Mouse (Mus musculus) heart, embryonic 16.5 days (tissue): ENCODE data around the gene Fbxo46. TPM values are rescaled to one million over a fixed set of nuclear protein-coding genes. Genes with fewer than 3 reads are reported as not detected.

Source experiments
- ATAC-seq: fragments of 200-750 bp; cut with Nextera tagmentation; replicated peaks from 2 replicates; pipeline ENCODE4 v1.8.0; 2017; ENCODE audit warnings: moderate number of reproducible peaks; ENCODE audit not compliant: insufficient read depth, low FRiP score; ENCODE audit errors: extremely low read depth
- H3K27ac ChIP-seq: fragments of 300-500 bp; sonication (generic); 2 replicates; pipeline ENCODE4 v1.5.1; 2014; ENCODE audit warnings: mild to moderate bottlenecking, low read length, control low read depth, moderate library complexity
- H3K27me3 ChIP-seq: fragments of 300-500 bp; sonication (generic); 2 replicates; pipeline ENCODE4 v1.6.1; 2014; ENCODE audit warnings: low read length, mixed read lengths; ENCODE audit not compliant: control insufficient read depth, insufficient read depth
- H3K36me3 ChIP-seq: fragments of 300-500 bp; sonication (generic); 2 replicates; pipeline ENCODE4 v1.6.1; 2014; ENCODE audit not compliant: control insufficient read depth, insufficient read depth
- H3K4me1 ChIP-seq: fragments of 300-500 bp; sonication (generic); 2 replicates; pipeline ENCODE4 v1.6.1; 2014; ENCODE audit warnings: low read length, mixed read lengths; ENCODE audit not compliant: control insufficient read depth, insufficient read depth
- H3K4me2 ChIP-seq: fragments of 300-500 bp; sonication (generic); 2 replicates; pipeline ENCODE4 v1.6.1; 2014; ENCODE audit warnings: low read depth, mild to moderate bottlenecking, control low read depth, low read length
- H3K4me3 ChIP-seq: fragments of 300-500 bp; sonication (generic); 2 replicates; pipeline ENCODE4 v1.5.1; 2014; ENCODE audit warnings: mild to moderate bottlenecking, control low read depth, low read length
- H3K9ac ChIP-seq: fragments of 300-500 bp; sonication (generic); 2 replicates; pipeline ENCODE4 v1.6.1; 2014; ENCODE audit warnings: low read length, control low read depth
- H3K9me3 ChIP-seq: fragments of 300-500 bp; sonication (generic); replicated peaks from 2 replicates; pipeline ENCODE4 v1.6.1; 2016; ENCODE audit warnings: low read length; ENCODE audit not compliant: control insufficient read depth
- WGBS: fragments of 180-500 bp; shearing (Covaris S2); extraction: QIAGEN DNeasy Blood & Tissue Kit; methylation state at CpG from one replicate; pipeline ENCODE4 v1.1.7; 2014; 5-methylcytosine and 5-hydroxymethylcytosine counted together
- polyA plus RNA-seq: library from polyadenylated mRNA; unstranded; fragments of >200 nt; fragmentation: Nextera tagmentation; extraction: Ambion mirVana; gene quantifications from 2 replicates; pipeline ENCODE4 v1.2.1, GENCODE M21; 2015

The Fbxo46 gene
- polyA plus RNA-seq, 1 experiment from 2014 or later, result 9.8 TPM

DNA sequence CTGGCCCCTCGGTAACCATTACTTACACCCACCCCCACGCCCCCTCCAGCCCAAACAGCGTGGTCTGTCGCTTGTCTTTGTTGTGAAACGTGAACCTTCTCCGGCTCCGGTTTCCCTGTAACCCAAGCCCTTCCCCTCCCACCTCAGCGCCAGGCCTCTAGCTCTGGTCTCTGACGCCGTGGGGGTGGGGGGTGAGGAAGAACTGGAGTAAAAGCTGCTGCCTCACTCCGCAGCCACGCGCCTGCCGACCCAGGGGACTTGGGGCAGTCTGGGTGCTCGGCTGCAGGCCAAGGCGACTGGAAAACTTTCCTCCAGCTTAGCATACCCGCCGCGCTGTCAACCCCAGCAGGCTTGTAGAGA is 23.9 kb upstream of the Fbxo46 start:
- H3K9ac ChIP-seq, result peak overlapping the region; percentile 84
- H3K27ac ChIP-seq, result peak overlapping the region; percentile 99
- peak overlapping the region; percentile 94 for H3K4me2 ChIP-seq
- no peaks in the 10 kb centered on the region for H3K9me3 ChIP-seq
- peaks cover 11% of the 10 kb centered on the region for H3K36me3 ChIP-seq
- WGBS, result 1% methylated on average over 19 of the region's 19 CpGs
- H3K4me3 ChIP-seq, result peak overlapping the region; percentile 65
- no peak for ATAC-seq
- H3K4me1 ChIP-seq, result peaks cover 43% of the 10 kb centered on the region
- H3K27me3 ChIP-seq, result no peaks in the 10 kb centered on the region

DNA sequence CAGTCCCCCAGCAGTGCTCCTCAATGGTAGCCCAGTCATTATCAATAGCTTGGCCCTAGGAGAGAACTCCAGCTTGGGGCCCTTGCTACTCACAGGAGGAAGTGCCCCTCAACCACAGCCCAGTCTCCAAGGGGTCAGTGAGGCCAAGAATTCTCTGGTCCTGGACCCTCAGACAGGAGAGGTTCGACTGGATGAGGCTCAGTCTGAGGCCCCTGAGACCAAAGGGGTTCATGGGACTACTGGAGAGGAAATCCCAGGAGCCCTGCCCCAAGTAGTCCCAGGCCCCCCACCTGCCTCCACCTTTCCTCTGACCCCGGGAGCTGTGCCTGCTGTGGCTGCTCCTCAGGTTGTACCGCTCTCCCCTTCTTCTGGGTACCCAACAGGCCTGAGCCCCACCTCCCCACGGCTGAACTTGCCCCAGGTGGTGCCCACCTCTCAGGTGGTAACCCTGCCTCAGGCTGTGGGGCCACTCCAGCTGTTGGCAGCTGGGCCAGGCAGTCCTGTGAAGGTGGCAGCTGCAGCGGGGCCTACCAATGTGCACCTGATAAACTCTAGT is 23.2 kb upstream of the Fbxo46 start:
- peak overlapping the region; percentile 94 for H3K4me2 ChIP-seq
- peak overlapping the region; percentile 99; the same call in 1 of the 2 replicates for H3K27ac ChIP-seq
- H3K27me3 ChIP-seq, result no peaks in the 10 kb centered on the region
- peak overlapping the region; percentile 65 for H3K4me3 ChIP-seq
- H3K9me3 ChIP-seq, result no peaks in the 10 kb centered on the region
- H3K4me1 ChIP-seq, result peaks cover 43% of the 10 kb centered on the region
- ATAC-seq, result no peak
- peaks cover 6% of the 10 kb centered on the region; the same call in 1 of the 2 replicates for H3K36me3 ChIP-seq
- WGBS, result 58% methylated on average over 5 of the region's 5 CpGs
- H3K9ac ChIP-seq, result peak overlapping the region; percentile 84

DNA sequence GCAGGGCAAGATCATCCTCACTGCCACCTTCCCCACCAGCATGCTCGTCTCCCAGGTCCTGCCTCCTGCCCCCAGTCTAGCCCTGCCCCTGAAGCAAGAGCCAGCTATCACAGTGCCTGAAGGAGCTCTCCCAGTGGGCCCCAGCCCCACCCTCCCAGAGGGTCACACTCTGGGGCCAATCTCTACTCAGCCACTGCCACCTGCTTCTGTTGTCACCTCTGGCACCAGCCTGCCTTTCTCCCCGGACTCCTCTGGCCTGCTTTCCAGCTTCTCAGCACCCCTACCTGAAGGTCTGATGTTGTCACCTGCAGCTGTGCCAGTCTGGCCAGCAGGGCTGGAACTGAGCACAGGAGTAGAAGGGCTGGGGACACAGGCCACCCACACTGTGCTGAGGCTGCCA is 22.4 kb upstream of the Fbxo46 start:
- no peak for ATAC-seq
- Histone ChIP-seq H3K27ac (no peak overlapping the region), H3K9me3 (no peaks in the 10 kb centered on the region; the same call in 1 of the 2 replicates), H3K4me1 (peaks cover 36% of the 10 kb centered on the region), H3K4me3 (no peak overlapping the region), H3K9ac (peak overlapping the region; percentile 12; the same call in 1 of the 2 replicates), H3K27me3 (no peaks in the 10 kb centered on the region), H3K36me3 (peaks cover 4% of the 10 kb centered on the region; the same call in 1 of the 2 replicates), H3K4me2 (no peak overlapping the region)
- 32% methylated on average over 2 of the region's 2 CpGs for WGBS

DNA sequence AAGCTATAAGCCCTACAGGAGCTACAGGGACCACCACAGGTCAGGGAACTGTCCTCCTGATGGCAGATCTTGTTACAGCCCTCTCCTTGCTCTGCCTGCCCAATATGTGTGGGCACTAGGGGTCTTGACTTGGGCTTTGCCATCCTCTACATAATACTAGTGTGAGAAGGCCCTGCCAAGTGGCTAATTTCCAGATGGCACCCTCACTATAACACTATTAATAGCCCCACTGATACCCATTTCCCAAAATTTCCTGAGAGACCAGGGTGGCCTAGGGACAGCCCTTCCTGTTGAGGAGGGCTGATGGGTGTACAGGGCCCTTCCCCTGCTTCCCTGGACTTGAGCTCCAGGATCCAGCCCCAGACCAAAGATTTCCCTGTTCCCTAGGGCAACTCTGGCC is 21.8 kb upstream of the Fbxo46 start:
- Histone ChIP-seq H3K36me3 (peaks cover 4% of the 10 kb centered on the region; the same call in 1 of the 2 replicates), H3K9me3 (peaks cover 5% of the 10 kb centered on the region), H3K27ac (no peak overlapping the region), H3K27me3 (no peaks in the 10 kb centered on the region), H3K4me2 (no peak overlapping the region), H3K9ac (no peak overlapping the region), H3K4me3 (no peak overlapping the region), H3K4me1 (peaks cover 30% of the 10 kb centered on the region)
- no peak for ATAC-seq

- Histone ChIP-seq H3K27ac (no peak overlapping the region), H3K4me3 (no peak overlapping the region), H3K36me3 (peaks cover 4% of the 10 kb centered on the region; the same call in 1 of the 2 replicates), H3K27me3 (no peaks in the 10 kb centered on the region), H3K9me3 (peaks cover 5% of the 10 kb centered on the region), H3K9ac (no peak overlapping the region), H3K4me2 (no peak overlapping the region), H3K4me1 (peaks cover 23% of the 10 kb centered on the region)
- ATAC-seq, result no peak
- 74% methylated on average over 7 of the region's 7 CpGs for WGBS
Observed at GRCm38 (mm10) chr7:19098811-19099210, 20.8 kb upstream of the Fbxo46 start.

DNA sequence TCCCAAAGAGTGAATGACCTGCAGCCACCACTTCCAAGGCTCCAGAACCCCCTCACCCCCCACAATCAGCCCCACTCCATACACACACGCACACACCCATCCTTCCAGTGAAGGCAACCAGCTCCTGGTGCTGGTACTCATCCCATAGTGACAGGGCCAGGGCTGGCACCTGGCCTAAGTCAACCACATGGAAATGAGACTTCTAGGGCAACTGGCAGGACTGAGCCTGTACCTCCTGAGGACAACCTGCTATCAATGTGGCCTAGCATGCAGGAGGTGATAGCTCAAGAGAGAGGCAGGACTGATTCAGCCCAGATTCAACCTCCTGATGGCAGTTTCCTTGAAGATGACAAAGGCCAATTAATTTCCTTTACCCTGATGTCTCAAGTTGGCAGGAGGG is 19.4 kb upstream of the Fbxo46 start:
- Histone ChIP-seq H3K27me3 (no peaks in the 10 kb centered on the region), H3K4me1 (peaks cover 23% of the 10 kb centered on the region), H3K9me3 (peaks cover 5% of the 10 kb centered on the region), H3K4me2 (no peak overlapping the region), H3K27ac (no peak overlapping the region), H3K9ac (no peak overlapping the region), H3K4me3 (no peak overlapping the region), H3K36me3 (peaks cover 4% of the 10 kb centered on the region; the same call in 1 of the 2 replicates)
- ATAC-seq, result no peak
- 63% methylated on average over 1 of the region's 1 CpGs for WGBS

GRCm38 (mm10) chr7:19103741-19104140 is 15.9 kb upstream of the Fbxo46 start:
- H3K9ac ChIP-seq, result no peak overlapping the region
- no peak overlapping the region for H3K4me3 ChIP-seq
- H3K9me3 ChIP-seq, result peaks cover 5% of the 10 kb centered on the region
- no peaks in the 10 kb centered on the region for H3K27me3 ChIP-seq
- ATAC-seq, result no peak
- H3K36me3 ChIP-seq, result no peaks in the 10 kb centered on the region
- H3K4me2 ChIP-seq, result no peak overlapping the region
- H3K4me1 ChIP-seq, result peaks cover 3% of the 10 kb centered on the region; the same call in 1 of the 2 replicates
- H3K27ac ChIP-seq, result no peak overlapping the region

DNA sequence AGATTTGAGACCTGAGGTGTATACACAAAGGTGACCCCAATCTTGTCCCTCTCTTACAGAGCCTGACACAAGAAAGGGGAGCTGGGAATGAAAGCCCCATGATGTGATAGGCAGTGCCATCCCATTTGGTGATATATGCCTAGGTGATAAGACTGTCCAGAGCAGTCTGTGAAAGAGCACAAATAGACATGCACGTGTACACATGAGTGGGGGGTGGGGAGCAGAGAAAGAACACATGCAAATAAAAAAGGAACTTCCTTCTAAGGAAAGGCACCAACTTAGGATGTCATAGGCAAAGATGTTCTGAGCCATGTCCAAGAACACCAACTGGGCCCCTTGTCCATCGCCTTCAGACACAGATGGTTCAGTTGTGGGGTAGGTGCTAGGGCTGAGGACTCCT is 15.2 kb upstream of the Fbxo46 start:
- Histone ChIP-seq H3K36me3 (no peaks in the 10 kb centered on the region), H3K9ac (no peak overlapping the region), H3K4me2 (no peak overlapping the region), H3K27ac (no peak overlapping the region), H3K27me3 (no peaks in the 10 kb centered on the region), H3K4me1 (peaks cover 3% of the 10 kb centered on the region; the same call in 1 of the 2 replicates), H3K4me3 (no peak overlapping the region), H3K9me3 (peaks cover 5% of the 10 kb centered on the region)
- no peak for ATAC-seq
- WGBS, result 68% methylated on average over 2 of the region's 2 CpGs

GRCm38 (mm10) chr7:19107436-19107835 is 12.2 kb upstream of the Fbxo46 start:
- Histone ChIP-seq H3K4me3 (no peak overlapping the region), H3K4me1 (peaks cover 3% of the 10 kb centered on the region; the same call in 1 of the 2 replicates), H3K4me2 (no peak overlapping the region), H3K36me3 (no peaks in the 10 kb centered on the region), H3K27ac (no peak overlapping the region), H3K9ac (no peak overlapping the region), H3K27me3 (no peaks in the 10 kb centered on the region), H3K9me3 (peaks cover 4% of the 10 kb centered on the region)
- whole genome bisulfite sequencing, result 37% methylated on average over 3 of the region's 3 CpGs
- no peak for ATAC-seq
